8 mouse cellular contexts compared by ENCODE assay signal in genomic region chr4:129985161-129985670, GRCm38 (mm10). TPM values are rescaled to one million over a fixed set of nuclear protein-coding genes. Genes with fewer than 3 reads are reported as not detected.
DNase-seq lines count a peak whose midpoint lies in the region; ATAC-seq lines count a peak whose summit lies in the region.

No protein-coding gene starts in this region.

- WGBS in intestine, embryonic 15.5 days, result under 1% methylated on average over 35 of the region's 48 CpGs
- WGBS in neural tube, embryonic 12.5 days, result 2% methylated on average over 36 of the region's 48 CpGs

- peak; percentile 29; the same call in 1 of the 2 replicates for ATAC-seq in intestine, embryonic 15.5 days
- no peak for ATAC-seq in neural tube, embryonic 12.5 days (ENCODE audit: low FRiP score, low read depth)

- peak; percentile 38 for DNase-seq in cerebellum, adult 8-10 months
- DNase-seq in cerebellum, adult 9-10 months, result no peak
- DNase-seq in right cerebral cortex, postnatal 4 days, result peak; percentile 33
- no peak for DNase-seq in right cerebral cortex, adult 18-20 months
- DNase-seq in yolk sac, embryonic 10.5 days (ENCODE audit: low spot score), result no peak
- DNase-seq in urinary bladder, postnatal 10 days (ENCODE audit: low spot score), result no peak

- H3K27me3 ChIP-seq in intestine, embryonic 15.5 days (replicated peaks), result peaks cover 56% of the 10 kb centered on the region
- H3K27me3 ChIP-seq in neural tube, embryonic 12.5 days (replicated peaks), result peaks cover 47% of the 10 kb centered on the region

- peaks cover 37% of the 10 kb centered on the region for H3K4me1 ChIP-seq in intestine, embryonic 15.5 days (replicated peaks)
- peaks cover 68% of the 10 kb centered on the region for H3K4me1 ChIP-seq in neural tube, embryonic 12.5 days

- no peak overlapping the region for H3K27ac ChIP-seq in intestine, embryonic 15.5 days
- H3K27ac ChIP-seq in neural tube, embryonic 12.5 days, result no peak overlapping the region

- H3K9ac ChIP-seq in intestine, embryonic 15.5 days, result peak overlapping the region; percentile 63
- peak overlapping the region; percentile 86 for H3K9ac ChIP-seq in neural tube, embryonic 12.5 days

- H3K9me3 ChIP-seq in intestine, embryonic 15.5 days, result no peaks in the 10 kb centered on the region
- no peaks in the 10 kb centered on the region for H3K9me3 ChIP-seq in neural tube, embryonic 12.5 days

- peak overlapping the region; percentile 99 for H3K4me2 ChIP-seq in intestine, embryonic 15.5 days (replicated peaks)
- peak overlapping the region; percentile 94 for H3K4me2 ChIP-seq in neural tube, embryonic 12.5 days (replicated peaks)

- no peaks in the 10 kb centered on the region for H3K36me3 ChIP-seq in intestine, embryonic 15.5 days
- H3K36me3 ChIP-seq in neural tube, embryonic 12.5 days, result no peaks in the 10 kb centered on the region

- H3K4me3 ChIP-seq in intestine, embryonic 15.5 days (replicated peaks), result peak overlapping the region; percentile 63
- peak overlapping the region; percentile 75 for H3K4me3 ChIP-seq in neural tube, embryonic 12.5 days

RNA-seq across cellular contexts. Expression of gene Adgrb2, which starts 0.5 kb away (rescaled TPM):
- polyA plus RNA-seq in intestine, embryonic 15.5 days (2015; fragmentation: Nextera tagmentation; extraction: Ambion mirVana), result 2.2 and 2.6 TPM in 2 replicates
- 9.1 and 11.1 TPM in 2 replicates for polyA plus RNA-seq in neural tube, embryonic 12.5 days (2016; fragmentation: Nextera tagmentation; extraction: Ambion mirVana)

RNA-seq across cellular contexts. Expression of gene Spocd1, which starts 56.2 kb away (rescaled TPM):
- polyA plus RNA-seq in intestine, embryonic 15.5 days (2015; fragmentation: Nextera tagmentation; extraction: Ambion mirVana), result 0.09 TPM in 1 of 2 replicates, not detected in the other
- not detected in 2 replicates for polyA plus RNA-seq in neural tube, embryonic 12.5 days (2016; fragmentation: Nextera tagmentation; extraction: Ambion mirVana)

Comparison
In these comparisons a context has a peak if more than half of its experiments do, and no peak if none do; other contexts are left out.
1. DNase-seq: peak in cerebellum, adult 8-10 months (single experiment) and right cerebral cortex, postnatal 4 days (single experiment); none in cerebellum, adult 9-10 months (single experiment), right cerebral cortex, adult 18-20 months (single experiment), yolk sac, embryonic 10.5 days (single experiment) and urinary bladder, postnatal 10 days (single experiment).